ENCODE assay signal across 10 mouse cellular contexts in genomic region chr10:63421739-63422735, GRCm38 (mm10). TPM values are rescaled to one million over a fixed set of nuclear protein-coding genes. Genes with fewer than 3 reads are reported as not detected.
DNase-seq lines count a peak whose midpoint lies in the region; ATAC-seq lines count a peak whose summit lies in the region.
"Had no signal": no experiment of that assay in that cellular context is flagged by ENCODE, and none has a peak within 500 bp of the region (broad histone marks: within the 10 kb centered on the region; RNA-seq: fewer than 3 reads in every experiment).

Gene Gm7075, minus strand, starts transcription at chr10:63421789.

- peak; percentile 73 for ATAC-seq in common myeloid progenitor, adult 5-6 weeks (replicated peaks; ENCODE audit: low read depth, poor library complexity, severe bottlenecking)

- 86% methylated on average over 18 of the region's 18 CpGs for WGBS in limb, embryonic 10.5 days

- no peaks in the 10 kb centered on the region for H3K36me3 ChIP-seq in limb, embryonic 10.5 days
- H3K36me3 ChIP-seq: embryonic facial prominence, embryonic 13.5 days; lung, embryonic 15.5 days had no signal

- H3K27ac ChIP-seq in limb, embryonic 10.5 days, result no peak within 1 kb of the TSS
- H3K27ac ChIP-seq: embryonic facial prominence, embryonic 13.5 days; lung, embryonic 15.5 days had no signal

- H3K4me1 ChIP-seq in limb, embryonic 10.5 days, result no peaks in the 10 kb centered on the region
- H3K4me1 ChIP-seq: embryonic facial prominence, embryonic 13.5 days had no signal

- H3K27me3 ChIP-seq in limb, embryonic 10.5 days (ENCODE audit: low read depth, poor library complexity, severe bottlenecking), result no peaks in the 10 kb centered on the region
- H3K27me3 ChIP-seq: embryonic facial prominence, embryonic 13.5 days; lung, embryonic 15.5 days had no signal

- H3K9me3 ChIP-seq in limb, embryonic 10.5 days (replicated peaks), result no peaks in the 10 kb centered on the region
- H3K9me3 ChIP-seq: embryonic facial prominence, embryonic 13.5 days; lung, embryonic 15.5 days had no signal

- peak; percentile 90 for DNase-seq in heart, adult 11 months
- DNase-seq in heart, adult 9 months (ENCODE audit: low spot score in 2 of 2), result no peak
- peak; percentile 46 for DNase-seq in right cerebral cortex, postnatal 14 days
- no peak for DNase-seq in right cerebral cortex, postnatal 25 days
- DNase-seq in limb, embryonic 10.5 days (ENCODE audit: low spot score), result peak; percentile 49
- DNase-seq in retina, embryonic 14.5 days (ENCODE audit: low spot score), result peak; percentile 48
- DNase-seq in adipocyte (ENCODE audit: low spot score), result no peak

- no peak within 1 kb of the TSS for H3K4me3 ChIP-seq in limb, embryonic 10.5 days
- H3K4me3 ChIP-seq: embryonic facial prominence, embryonic 13.5 days; lung, embryonic 15.5 days had no signal

RNA-seq across cellular contexts. Expression of gene Gm7075, which starts in this region (rescaled TPM):
- not detected in 2 replicates for total RNA-seq in common myeloid progenitor, adult 5-6 weeks (2017)
- polyA plus RNA-seq in limb, embryonic 10.5 days (2016; fragmentation: Nextera tagmentation; extraction: Ambion mirVana), result not detected in 2 replicates
- polyA plus RNA-seq: embryonic facial prominence, embryonic 13.5 days had no signal

Comparison
In these comparisons a context has a peak if more than half of its experiments do, and no peak if none do; other contexts are left out.
1. DNase-seq: peak in heart, adult 11 months (single experiment), right cerebral cortex, postnatal 14 days (single experiment) and retina, embryonic 14.5 days (single experiment); none in heart, adult 9 months (0 of 2), right cerebral cortex, postnatal 25 days (single experiment) and adipocyte (single experiment).
2. Peak in ATAC-seq in common myeloid progenitor, adult 5-6 weeks; RNA of the gene not detected or under 1 TPM.
3. Peak in DNase-seq in limb, embryonic 10.5 days; RNA of the gene not detected or under 1 TPM.